Mouse (Mus musculus): Measurements from ENCODE around the gene Ptges3l.

DNA sequence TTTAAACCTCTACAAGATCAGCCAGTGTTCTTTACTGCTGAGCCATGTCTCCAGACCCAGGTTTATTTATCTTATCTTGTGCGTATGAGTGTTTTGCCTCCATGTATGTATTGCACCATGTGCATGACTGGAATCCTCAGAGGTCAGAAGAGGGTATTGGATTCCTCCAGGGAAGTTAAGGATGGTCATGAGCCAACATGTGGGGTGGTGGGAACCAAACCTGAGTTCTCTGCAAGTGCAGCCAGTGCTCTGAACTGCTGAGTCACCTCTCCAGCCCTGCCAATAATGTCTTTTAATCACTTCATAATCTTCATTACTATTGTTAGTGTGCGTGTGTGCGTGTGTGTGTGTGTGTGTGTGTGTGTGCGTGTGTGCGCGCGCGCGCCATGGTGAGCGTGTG, 26.4 kb upstream of the Ptges3l start:
- TF ChIP-seq POLR2A (IDR thresholded peaks at IDR 0.05; ENCODE audit: borderline replicate concordance, control insufficient read depth, low read depth, low read length) (no peak), CTCF (IDR thresholded peaks at IDR 0.05; ENCODE audit: control insufficient read depth, insufficient read depth, low read length) (no peak)

Measured in bone marrow, adult 2 months (tissue).